Mouse (Mus musculus) heart, postnatal 0 days (tissue): Measurements from ENCODE around the gene Gm35549. TPM values are rescaled to one million over a fixed set of nuclear protein-coding genes. Genes with fewer than 3 reads are reported as not detected.
A peak's percentile ranks its signal among the peaks of the same experiment; 100 is the strongest.

Experiments
- ATAC-seq: fragments of 200-750 bp; cut with Nextera tagmentation; 2 replicates; pipeline ENCODE4 v1.8.0; 2017; ENCODE audit warnings: low read depth, moderate number of reproducible peaks, moderate library complexity; ENCODE audit not compliant: insufficient read depth
- DNase-seq: peaks from one replicate; pipeline ENCODE4 v3.0.0-alpha.2; 2016; ENCODE audit warnings: low spot score
- H3K27ac ChIP-seq: fragments of 300-500 bp; sonication (generic); 2 replicates; pipeline ENCODE4 v1.5.1; 2014; ENCODE audit warnings: low read depth, mild to moderate bottlenecking
- H3K27me3 ChIP-seq: fragments of 300-500 bp; sonication (generic); 2 replicates; pipeline ENCODE4 v1.6.1; 2014; ENCODE audit warnings: low read length, mixed read lengths; ENCODE audit not compliant: control insufficient read depth, insufficient read depth
- H3K36me3 ChIP-seq: fragments of 300-500 bp; sonication (generic); replicated peaks from 2 replicates; pipeline ENCODE4 v1.6.1; 2014; ENCODE audit warnings: low read length, mixed read lengths; ENCODE audit not compliant: control insufficient read depth, insufficient read depth
- H3K4me1 ChIP-seq: fragments of 300-500 bp; sonication (generic); 2 replicates; pipeline ENCODE4 v1.6.1; 2014; ENCODE audit warnings: antibody characterized with exemption; ENCODE audit not compliant: control insufficient read depth, insufficient read depth
- H3K4me2 ChIP-seq: fragments of 300-500 bp; sonication (generic); 2 replicates; pipeline ENCODE4 v1.6.1; 2014; ENCODE audit warnings: low read depth, mild to moderate bottlenecking, low read length, moderate library complexity
- H3K4me3 ChIP-seq: fragments of 300-500 bp; sonication (generic); 2 replicates; pipeline ENCODE4 v1.5.1; 2014; ENCODE audit warnings: low read depth, low read length
- H3K9ac ChIP-seq: fragments of 300-500 bp; sonication (generic); replicated peaks from 2 replicates; pipeline ENCODE4 v1.6.1; 2014; ENCODE audit warnings: low read depth, low read length, mixed read lengths
- H3K9me3 ChIP-seq: fragments of 300-500 bp; sonication (generic); replicated peaks from 2 replicates; pipeline ENCODE4 v1.6.1; 2016; ENCODE audit warnings: low read length; ENCODE audit not compliant: control insufficient read depth
- CTCF ChIP-seq: IDR thresholded peaks from 2 replicates; pipeline ENCODE4 v1.5.1; 2016; ENCODE audit warnings: antibody characterized with exemption, control low read depth, low read depth
- EP300 ChIP-seq: IDR thresholded peaks from 2 replicates; pipeline ENCODE4 v1.6.1; 2016; ENCODE audit warnings: antibody characterized with exemption, low read depth
- WGBS: fragments of 180-500 bp; shearing (Covaris S2); extraction: QIAGEN DNeasy Blood & Tissue Kit; methylation state at CpG from one replicate; pipeline ENCODE4 v1.1.7; 2014; 5-methylcytosine and 5-hydroxymethylcytosine counted together
- polyA plus RNA-seq: library from polyadenylated mRNA; unstranded; fragments of >200 nt; fragmentation: Nextera tagmentation; extraction: Ambion mirVana; gene quantifications from 2 replicates; pipeline ENCODE4 v1.2.1, GENCODE M21; 2015
- total RNA-seq: library from RNA; depleted of rRNA; stranded (reverse); fragments of >200 nt; gene quantifications from 2 replicates; pipeline ENCODE4 v1.2.3, GENCODE M21; 2014; ENCODE audit warnings: low replicate concordance

Gene Gm35549
- total and polyA plus RNA-seq, 2 experiments from 2014 or later = 0.20 TPM; not detected in 1

DNA sequence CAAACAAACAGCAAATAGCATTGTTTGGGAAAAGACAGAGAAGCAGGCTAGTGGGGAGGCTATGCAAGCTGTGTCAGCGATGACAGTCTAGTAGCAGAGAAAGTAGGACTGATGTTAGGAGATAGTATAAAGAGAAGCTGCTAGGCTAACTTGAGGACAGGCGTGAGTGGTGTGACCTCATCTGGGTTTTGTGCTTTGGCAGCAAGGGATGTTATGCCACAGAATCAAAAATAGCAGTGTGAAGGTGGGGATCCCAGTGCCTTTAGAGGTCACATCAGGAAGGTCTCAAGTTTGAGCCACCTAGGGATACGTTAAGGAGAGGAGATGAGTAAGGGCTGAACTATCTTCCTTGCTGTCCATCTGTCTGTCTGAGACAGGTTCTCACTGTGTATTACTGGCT, 33.6 kb downstream of the Gm35549 start:
- H3K27me3 ChIP-seq = no peaks in the 10 kb centered on the region
- no peak for TF ChIP-seq EP300
- no peak for TF ChIP-seq CTCF
- peaks cover 13% of the 10 kb centered on the region; the same call in 1 of the 2 replicates for H3K4me1 ChIP-seq
- H3K4me2 ChIP-seq = no peak overlapping the region
- peaks cover 3% of the 10 kb centered on the region; the same call in 1 of the 2 replicates for H3K36me3 ChIP-seq
- no peak overlapping the region for H3K4me3 ChIP-seq
- DNase-seq = peak; percentile 83
- peak; percentile 40; the same call in 1 of the 2 replicates for ATAC-seq
- no peak overlapping the region for H3K9ac ChIP-seq
- no peaks in the 10 kb centered on the region for H3K9me3 ChIP-seq
- H3K27ac ChIP-seq = peak overlapping the region; percentile 46
- 28% methylated on average over 3 of the region's 3 CpGs for WGBS

- ATAC-seq = no peak
- WGBS = 87% methylated on average over 2 of the region's 2 CpGs
- peaks cover 13% of the 10 kb centered on the region; the same call in 1 of the 2 replicates for H3K4me1 ChIP-seq
- no peak overlapping the region for H3K4me2 ChIP-seq
- H3K27ac ChIP-seq = no peak overlapping the region
- no peak overlapping the region for H3K4me3 ChIP-seq
- H3K9ac ChIP-seq = no peak overlapping the region
- DNase-seq = no peak
- TF ChIP-seq EP300 (no peak), CTCF (no peak)
- H3K36me3 ChIP-seq = no peaks in the 10 kb centered on the region
- H3K9me3 ChIP-seq = no peaks in the 10 kb centered on the region
- no peaks in the 10 kb centered on the region for H3K27me3 ChIP-seq
Observed at GRCm38 (mm10) chr9:122807186-122807585, 36.6 kb downstream of the Gm35549 start.

- Histone ChIP-seq H3K27ac (peak overlapping the region; percentile 89), H3K9ac (peak overlapping the region; percentile 68), H3K9me3 (no peaks in the 10 kb centered on the region), H3K36me3 (no peaks in the 10 kb centered on the region), H3K27me3 (no peaks in the 10 kb centered on the region), H3K4me2 (peak overlapping the region; percentile 71), H3K4me1 (peaks cover 13% of the 10 kb centered on the region; the same call in 1 of the 2 replicates), H3K4me3 (peak overlapping the region; percentile 59)
- 7% methylated on average over 10 of the region's 10 CpGs for WGBS
- ATAC-seq (no peak), DNase-seq (no peak)
- TF ChIP-seq EP300 (no peak), CTCF (no peak)
Observed at GRCm38 (mm10) chr9:122805845-122806341, 37.9 kb downstream of the Gm35549 start.

- TF ChIP-seq EP300 (no peak), CTCF (no peak)
- 5% methylated on average over 42 of the region's 42 CpGs for WGBS
- H3K4me2 ChIP-seq = peak within 1 kb of the TSS; percentile 71
- ATAC-seq (peak; percentile 98), DNase-seq (peak; percentile 92)
- H3K4me1 ChIP-seq = peaks cover 9% of the 10 kb centered on the region; the same call in 1 of the 2 replicates
- H3K27ac ChIP-seq = peak within 1 kb of the TSS; percentile 89
- H3K9ac ChIP-seq = peak within 1 kb of the TSS; percentile 68
- H3K36me3 ChIP-seq = no peaks in the 10 kb centered on the region
- H3K27me3 ChIP-seq = no peaks in the 10 kb centered on the region
- peak within 1 kb of the TSS; percentile 59 for H3K4me3 ChIP-seq
- H3K9me3 ChIP-seq = no peaks in the 10 kb centered on the region
Observed at GRCm38 (mm10) chr9:122805053-122805844, 38.6 kb downstream of the Gm35549 start, which contains the start of gene Tcaim. Tcaim (plus strand) TSS chr9:122805539.

- WGBS = 77% methylated on average over 1 of the region's 1 CpGs
- ATAC-seq (no peak), DNase-seq (no peak)
- H3K9me3 ChIP-seq = no peaks in the 10 kb centered on the region
- H3K36me3 ChIP-seq = no peaks in the 10 kb centered on the region
- H3K27ac ChIP-seq = no peak overlapping the region
- H3K4me3 ChIP-seq = no peak overlapping the region
- no peaks in the 10 kb centered on the region for H3K4me1 ChIP-seq
- no peak overlapping the region for H3K9ac ChIP-seq
- no peak for TF ChIP-seq EP300
- TF ChIP-seq CTCF = no peak
- no peak overlapping the region for H3K4me2 ChIP-seq
- no peaks in the 10 kb centered on the region for H3K27me3 ChIP-seq
Observed at GRCm38 (mm10) chr9:122786534-122786933, 57.3 kb downstream of the Gm35549 start.
